Mouse (Mus musculus) bone marrow macrophage, adult 2 months (primary cell): ENCODE data around the gene Tjap1.

Experiments used
- CTCF ChIP-seq: IDR thresholded peaks from 2 replicates; pipeline ENCODE4 v1.5.1; 2012; ENCODE audit warnings: low read depth, mild to moderate bottlenecking, low read length, moderate library complexity
- POLR2A ChIP-seq: IDR thresholded peaks from 2 replicates; pipeline ENCODE4 v1.6.1; 2012; ENCODE audit warnings: mild to moderate bottlenecking, low read depth, low read length, borderline replicate concordance

DNA sequence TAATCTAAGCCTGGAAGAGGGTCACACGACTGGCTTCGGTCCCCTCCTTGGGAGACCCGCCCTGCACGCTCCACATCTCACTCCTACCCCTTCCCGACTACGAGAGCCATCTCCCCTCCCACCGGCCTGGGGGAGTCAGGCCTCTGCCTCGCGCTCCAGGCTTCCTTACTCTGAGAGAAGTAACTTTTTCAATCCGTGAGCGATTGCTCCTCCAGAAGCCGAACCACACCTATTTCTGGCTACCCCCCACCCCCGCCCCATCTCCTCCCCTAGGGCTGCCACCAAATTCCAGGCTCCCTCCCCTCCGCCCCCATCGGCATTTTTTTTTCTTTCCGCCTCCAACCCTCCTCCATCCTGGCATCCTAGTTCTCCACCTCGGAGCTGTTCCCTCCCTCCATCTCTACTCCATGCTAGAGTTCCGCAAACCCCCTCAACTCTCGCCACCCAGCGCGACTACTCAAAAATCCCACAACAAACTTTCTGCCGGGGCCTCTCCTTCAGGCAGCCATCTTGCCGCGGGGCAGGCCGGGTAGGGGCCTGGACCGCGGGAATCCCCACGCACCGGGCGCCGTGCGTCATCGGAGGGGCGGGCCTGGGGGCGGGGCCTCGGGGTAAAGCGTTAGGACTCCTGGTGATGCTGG, at the start of gene Tjap1:
- TF ChIP-seq CTCF, result no peak
- peak; percentile 64; the same call in 1 of the 2 replicates for TF ChIP-seq POLR2A
